Mouse (Mus musculus): ENCODE data around the gene Hspa12b.
"Not testable (repeated sequence)": the region's sequence is repeated elsewhere in the genome, so short reads cannot be mapped to it uniquely, and the experiment has no call there.

The Hspa12b gene

DNA sequence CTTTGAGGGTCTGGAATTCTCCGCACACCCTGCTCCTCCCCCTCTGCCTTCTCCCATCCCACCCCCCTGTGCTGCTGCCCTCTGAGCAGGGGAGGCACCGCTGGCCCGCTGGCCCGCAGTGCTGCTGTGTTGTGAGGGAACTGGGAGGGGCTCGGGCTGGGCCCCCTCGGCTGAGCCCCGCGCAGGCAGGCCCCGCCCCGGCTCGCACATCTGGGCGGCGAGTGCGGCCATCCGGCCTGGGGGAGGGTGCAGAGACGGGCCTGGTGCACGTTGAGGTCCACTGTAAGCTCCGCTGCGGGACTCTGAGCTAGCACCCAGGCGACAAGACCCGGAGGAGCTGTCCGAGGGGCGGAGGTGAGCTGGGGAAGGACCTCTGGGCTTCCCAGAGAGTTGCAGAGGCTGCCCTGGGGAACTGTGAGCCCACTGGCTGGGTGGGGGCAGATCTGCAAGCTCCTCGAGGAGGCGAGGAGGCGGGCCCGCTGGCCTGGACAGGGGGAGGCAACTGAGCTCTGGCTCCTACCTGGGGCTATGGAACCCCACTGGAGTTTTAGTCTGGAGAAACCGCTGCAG, at the start of gene Hspa12b:
Hspa12b (plus strand) TSS at position 120 of the 570 bp plus-strand sequence.
- no peak for DNase-seq (ENCODE audit: low read depth, low spot score)

DNA sequence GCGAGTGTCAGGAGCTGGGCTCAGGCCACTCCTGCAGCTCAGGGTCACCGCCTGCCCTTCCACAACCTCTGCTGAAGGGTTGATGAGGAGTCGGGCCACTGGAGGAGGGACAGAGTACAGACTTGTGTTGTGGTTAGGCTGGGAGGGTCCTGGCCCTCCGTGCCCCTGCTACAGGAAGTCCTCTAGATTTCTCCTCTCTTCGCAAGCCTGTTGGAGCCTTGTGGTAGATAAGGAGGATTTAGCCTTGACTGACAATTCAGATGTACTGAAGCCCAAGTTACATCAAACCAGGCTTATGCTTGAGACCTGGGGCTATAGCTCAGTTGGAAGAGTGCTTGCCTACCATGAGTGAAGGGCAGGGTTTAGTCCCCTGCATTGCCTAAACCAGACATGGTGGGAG, 46.6 kb upstream of the Hspa12b start:
- no peak for DNase-seq (ENCODE audit: low read depth, low spot score)

DNA sequence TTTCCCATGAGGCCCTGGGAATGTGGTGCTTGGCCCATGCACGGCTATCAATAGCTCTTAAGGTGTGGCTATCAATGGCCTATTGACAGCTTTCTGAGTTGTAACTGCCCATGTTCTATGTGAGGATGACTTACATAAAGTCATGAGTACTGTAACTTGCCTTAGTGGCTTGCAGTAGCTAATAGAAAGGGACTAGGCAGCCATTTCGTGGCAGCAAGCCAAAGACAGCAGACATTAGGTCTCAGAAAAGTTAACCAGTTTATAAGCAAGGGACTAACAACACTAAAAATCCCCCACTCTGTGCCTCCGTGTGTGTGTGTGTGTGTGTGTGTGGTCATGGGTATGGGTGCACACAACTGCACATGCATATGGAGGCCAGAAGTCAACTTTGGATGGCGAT, 42.9 kb upstream of the Hspa12b start:
- DNase-seq (ENCODE audit: low read depth, low spot score) = no peak

GRCm38 (mm10) chr2:131086667-131087390, 40.3 kb upstream of the Hspa12b start, which contains the start of gene Siglec1:
TSS of gene Siglec1 (minus strand) at chr2:131086765.
- no peak for DNase-seq (ENCODE audit: low read depth, low spot score)

GRCm38 (mm10) chr2:131088581-131088980, 38.5 kb upstream of the Hspa12b start:
- no peak for DNase-seq (ENCODE audit: low read depth, low spot score)

DNA sequence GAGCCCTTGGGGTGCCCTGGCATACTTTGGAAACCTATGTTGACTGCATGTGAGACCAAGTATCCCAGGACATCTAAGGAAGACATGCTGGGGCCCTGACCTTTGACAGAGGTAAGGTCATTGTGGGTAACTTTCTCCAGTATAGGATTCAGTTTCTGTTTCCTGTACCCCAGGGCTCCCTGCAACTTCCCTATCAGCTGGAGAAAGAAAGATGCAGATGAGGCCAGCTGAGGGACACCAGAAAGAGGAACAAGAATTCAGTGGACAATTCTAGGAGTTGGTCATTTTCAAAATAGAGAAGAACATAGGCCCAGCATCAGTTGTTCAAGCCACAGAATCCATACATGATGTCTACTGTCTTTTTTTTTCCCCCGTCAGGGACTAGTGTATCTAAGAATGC, 37.4 kb upstream of the Hspa12b start:
- DNase-seq (ENCODE audit: low read depth, low spot score) = no peak

GRCm38 (mm10) chr2:131090852-131091251, 36.2 kb upstream of the Hspa12b start:
- no peak for DNase-seq (ENCODE audit: low read depth, low spot score)

DNA sequence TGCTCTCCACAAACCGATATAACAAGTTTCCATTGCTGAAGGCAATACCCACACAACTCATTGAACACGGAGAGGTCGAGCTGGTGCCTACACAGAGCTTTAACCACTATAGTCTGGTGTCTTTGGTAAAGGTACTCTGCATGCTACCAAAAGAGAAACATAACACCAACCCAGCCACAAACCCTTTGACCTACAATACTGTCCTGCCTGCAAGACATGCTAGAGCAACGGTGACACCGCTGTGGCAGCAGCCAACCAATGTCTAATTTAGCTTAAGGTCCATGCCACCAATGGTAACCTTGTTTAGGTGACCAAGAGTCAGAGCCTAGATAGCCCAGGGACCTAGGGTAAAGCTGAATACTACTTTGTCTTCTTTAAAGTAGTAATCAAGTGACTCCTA, 33.5 kb upstream of the Hspa12b start:
- no peak for DNase-seq (ENCODE audit: low read depth, low spot score)

DNA sequence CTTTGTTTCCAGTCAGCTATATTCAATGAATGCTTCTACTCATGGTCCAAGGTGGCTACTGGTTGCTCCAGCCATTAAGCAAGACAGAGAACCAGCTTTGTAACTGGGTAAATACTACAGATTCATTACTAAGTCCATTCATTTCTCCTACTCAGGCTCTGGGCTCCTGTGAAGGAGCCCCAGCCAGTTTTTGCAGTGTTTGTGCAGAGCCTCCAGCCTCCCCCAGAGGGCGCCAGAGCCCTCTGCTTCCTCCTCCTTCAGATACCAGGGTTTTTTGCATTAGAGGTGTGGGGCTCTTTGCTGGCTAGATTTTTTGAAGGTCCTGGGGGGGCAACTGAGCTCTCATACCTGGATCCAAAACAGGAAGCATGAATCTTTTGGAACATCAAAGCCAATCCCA, 32.3 kb upstream of the Hspa12b start:
- DNase-seq (ENCODE audit: low read depth, low spot score) = peak; percentile 78

- no peak for DNase-seq (ENCODE audit: low read depth, low spot score)
Observed at GRCm38 (mm10) chr2:131096101-131096795, 30.8 kb upstream of the Hspa12b start.

DNA sequence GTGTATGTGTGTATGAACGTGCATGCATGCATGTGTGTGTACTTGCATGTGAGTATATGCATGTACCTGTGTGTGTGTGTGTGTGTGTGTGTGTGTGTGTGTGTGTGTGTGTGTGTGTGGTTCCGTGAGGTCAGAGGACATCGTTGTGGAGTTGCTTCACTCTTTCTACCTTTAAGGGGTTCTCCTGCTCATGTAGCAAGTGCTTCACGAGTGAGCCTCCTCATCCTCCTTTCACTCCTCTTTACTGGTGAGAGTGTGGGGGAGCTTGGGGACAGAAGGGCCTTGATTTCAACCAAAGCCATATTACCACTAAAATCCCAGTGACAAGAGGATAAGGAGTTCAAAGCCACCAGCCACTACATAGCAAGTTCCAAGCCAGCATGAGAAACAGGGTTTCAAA, 30.0 kb upstream of the Hspa12b start:
- DNase-seq (ENCODE audit: low read depth, low spot score) = no peak

DNA sequence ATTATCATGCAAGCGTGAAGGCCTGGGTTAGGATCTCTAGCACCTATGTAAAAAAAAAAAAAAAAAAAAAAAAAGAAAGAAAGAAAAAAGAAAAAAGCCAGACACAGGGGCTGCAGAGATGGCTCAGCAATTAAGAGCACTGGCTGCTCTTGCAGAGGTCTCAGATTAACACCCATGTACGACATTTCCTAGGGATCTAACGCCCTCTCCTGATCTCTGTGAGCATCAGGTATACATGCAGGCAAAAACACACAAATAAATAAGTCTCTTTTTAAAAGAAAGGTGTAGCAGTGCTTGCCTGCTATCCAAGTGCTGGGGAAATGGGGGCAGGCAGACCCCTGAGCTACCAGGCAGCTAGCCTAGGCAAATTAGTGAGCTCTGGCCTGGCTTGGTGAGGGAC, 25.6 kb upstream of the Hspa12b start:
- DNase-seq (ENCODE audit: low read depth, low spot score) = peak; percentile 24

GRCm38 (mm10) chr2:131104021-131104420, 23.1 kb upstream of the Hspa12b start:
- DNase-seq (ENCODE audit: low read depth, low spot score) = no peak

GRCm38 (mm10) chr2:131105061-131105460, 22.0 kb upstream of the Hspa12b start:
- DNase-seq (ENCODE audit: low read depth, low spot score) = not testable (repeated sequence)

GRCm38 (mm10) chr2:131105989-131106388, 21.1 kb upstream of the Hspa12b start:
- DNase-seq (ENCODE audit: low read depth, low spot score) = no peak

GRCm38 (mm10) chr2:131118968-131119574, 8.0 kb upstream of the Hspa12b start:
- DNase-seq (ENCODE audit: low read depth, low spot score) = no peak

GRCm38 (mm10) chr2:131124166-131124565, 2.9 kb upstream of the Hspa12b start:
- no peak for DNase-seq (ENCODE audit: low read depth, low spot score)

GRCm38 (mm10) chr2:131125157-131125963, 1.7 kb upstream of the Hspa12b start:
- DNase-seq (ENCODE audit: low read depth, low spot score) = no peak

- DNase-seq (ENCODE audit: low read depth, low spot score) = peak; percentile 68
Observed at GRCm38 (mm10) chr2:131125964-131126815, 890 bp upstream of the Hspa12b start.

DNA sequence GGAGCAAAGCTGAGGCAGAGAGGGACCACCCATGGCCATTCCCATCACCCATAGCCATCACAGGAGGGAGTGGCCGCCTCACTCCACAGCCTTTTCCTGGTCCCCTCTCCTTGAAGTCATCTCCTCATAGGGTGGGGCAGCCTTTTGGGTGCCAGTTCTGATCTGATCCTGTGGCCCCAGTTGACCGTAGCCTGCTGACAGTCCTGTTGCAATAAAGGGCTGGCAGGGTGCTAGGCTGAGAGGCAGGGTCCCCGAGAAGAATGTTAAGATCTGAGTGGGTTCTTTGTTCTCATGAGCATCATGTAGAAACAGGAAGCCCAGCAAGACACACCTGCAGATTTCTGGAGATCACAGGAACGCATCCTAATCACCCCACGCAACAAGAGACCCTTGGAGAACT, 1.1 kb downstream of the Hspa12b start:
- no peak for DNase-seq (ENCODE audit: low read depth, low spot score)
